Mouse (Mus musculus) mouse trophoblast stem cell (cell line): ENCODE results near the gene Rnf113a2.

Experiments
- in situ Hi-C, 2 experiments: fragments of 300-500 bp; cut with MseI, MboI; formaldehyde crosslinking; loops; 2 replicates in 1 of 2; 3 replicates in 1 of 2; pipeline ENCODE4 v1.15.1; 2025

Gene Rnf113a2

DNA sequence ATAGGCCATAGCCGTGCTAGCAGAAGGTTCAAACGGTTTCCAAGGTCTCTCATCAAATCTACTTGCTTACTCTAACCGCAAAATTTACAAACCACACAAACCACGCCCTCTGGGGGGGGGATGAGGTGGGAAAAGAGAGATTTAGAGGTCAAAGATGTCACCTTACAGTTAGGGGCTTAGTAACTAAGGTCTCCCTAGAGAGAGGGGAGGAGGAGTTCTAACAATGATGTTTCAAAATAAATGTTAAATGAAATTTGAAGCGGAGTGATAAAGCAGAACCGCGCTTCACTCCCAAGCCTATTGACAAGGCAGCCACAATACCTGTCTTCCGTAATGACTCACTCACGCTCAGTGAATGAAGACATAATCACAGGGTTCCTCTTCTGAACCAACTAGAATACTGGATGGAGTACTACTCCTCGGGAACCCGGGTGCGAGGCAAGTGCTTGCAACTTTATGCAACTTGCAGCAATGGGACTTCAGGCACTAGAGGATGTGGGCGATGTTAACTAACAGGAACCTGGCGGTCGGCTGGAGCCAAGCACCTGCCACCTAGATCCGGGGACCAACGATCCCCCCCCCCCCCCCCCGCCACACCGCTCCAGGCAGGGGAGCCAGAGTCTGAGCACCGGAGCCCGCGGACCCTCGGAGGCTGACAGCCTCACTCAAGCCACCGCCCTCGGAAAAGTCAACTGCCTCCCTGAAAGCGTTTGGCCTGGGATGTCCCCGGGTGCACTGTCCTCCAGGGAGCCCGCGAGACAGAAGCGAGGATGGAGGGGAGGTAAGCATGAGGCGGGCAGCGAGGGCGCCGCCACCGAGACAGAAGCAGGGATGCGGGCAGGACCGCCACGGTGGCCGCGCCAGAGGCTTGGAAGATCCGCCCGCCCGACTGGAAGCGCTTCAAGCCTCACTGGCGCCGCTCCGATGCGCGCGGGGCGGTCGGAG is 8.8 kb upstream of the Rnf113a2 start:
- in situ Hi-C loops: no loop called here

DNA sequence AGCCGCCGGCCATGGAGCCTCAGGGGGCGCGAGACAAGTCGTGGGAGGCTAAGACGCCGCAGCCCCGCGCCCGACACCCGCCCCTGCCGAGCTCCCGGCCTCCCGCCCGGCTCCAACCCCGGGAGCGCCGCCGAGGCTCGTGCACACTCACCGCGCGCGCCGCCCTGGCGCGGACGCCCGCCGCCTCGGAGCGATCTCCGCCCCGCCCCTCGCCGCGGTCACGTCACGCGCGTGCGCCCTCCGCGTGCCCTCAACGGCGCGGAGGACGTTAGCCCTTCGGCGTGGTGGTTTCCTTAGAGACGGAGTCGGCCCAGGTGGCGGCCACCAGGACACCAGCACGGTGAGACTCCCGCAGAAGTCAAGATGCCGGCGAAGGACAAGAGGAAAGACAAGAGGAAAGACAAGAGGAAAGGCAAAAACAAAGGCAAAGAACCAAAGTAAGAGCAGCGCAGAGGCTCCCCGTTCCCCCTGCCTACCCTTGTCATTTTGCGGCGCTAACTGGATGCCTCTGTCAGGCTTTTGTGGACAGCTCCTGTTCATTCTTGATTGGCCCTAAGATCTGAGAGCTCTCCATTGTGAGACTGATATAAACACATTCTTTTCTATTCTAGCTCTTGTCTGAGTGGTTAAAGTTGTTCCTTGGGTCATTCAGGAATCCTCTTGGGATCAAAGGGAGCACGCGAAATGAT is 8.0 kb upstream of the Rnf113a2 start, which contains the start of the genes Entpd5 and Bbof1:
Gene Entpd5, minus strand, starts transcription at position 211 of the 689 bp plus-strand sequence.
Gene Bbof1, plus strand, starts transcription at position 253 of the 689 bp plus-strand sequence.
- in situ Hi-C loops: no loop called here

DNA sequence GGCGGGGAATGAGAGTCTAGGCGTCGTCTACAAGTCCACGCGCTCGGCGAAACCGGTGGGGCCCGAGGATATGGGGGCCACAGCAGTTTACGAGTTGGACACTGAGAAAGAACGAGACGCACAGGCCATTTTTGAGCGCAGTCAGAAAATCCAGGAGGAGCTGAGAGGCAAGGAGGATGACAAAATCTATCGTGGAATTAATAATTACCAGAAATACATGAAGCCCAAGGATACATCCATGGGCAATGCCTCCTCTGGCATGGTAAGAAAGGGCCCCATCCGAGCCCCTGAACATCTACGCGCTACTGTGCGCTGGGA is 568 bp downstream of the Rnf113a2 start:
- in situ Hi-C loops: no loop called here

DNA sequence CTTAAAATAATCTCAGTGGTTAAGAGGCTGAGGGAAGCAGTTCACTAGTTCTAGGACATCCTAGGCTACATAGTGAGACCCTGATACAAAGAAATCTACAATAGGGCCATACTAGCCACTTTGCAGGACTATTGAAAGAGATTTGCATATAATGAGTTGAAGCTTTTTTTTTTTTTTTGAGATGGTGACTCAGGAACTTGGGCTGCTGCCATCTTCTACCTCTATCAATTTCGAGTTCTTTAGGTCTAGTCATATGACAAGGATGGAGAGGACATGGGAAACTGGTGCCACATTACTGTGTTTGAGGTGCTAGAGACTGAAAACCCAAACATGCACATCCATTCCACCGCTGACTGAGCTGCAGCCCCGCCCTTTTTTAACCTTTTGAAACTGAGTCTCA is 7.0 kb downstream of the Rnf113a2 start:
- in situ Hi-C loops: no loop called here

DNA sequence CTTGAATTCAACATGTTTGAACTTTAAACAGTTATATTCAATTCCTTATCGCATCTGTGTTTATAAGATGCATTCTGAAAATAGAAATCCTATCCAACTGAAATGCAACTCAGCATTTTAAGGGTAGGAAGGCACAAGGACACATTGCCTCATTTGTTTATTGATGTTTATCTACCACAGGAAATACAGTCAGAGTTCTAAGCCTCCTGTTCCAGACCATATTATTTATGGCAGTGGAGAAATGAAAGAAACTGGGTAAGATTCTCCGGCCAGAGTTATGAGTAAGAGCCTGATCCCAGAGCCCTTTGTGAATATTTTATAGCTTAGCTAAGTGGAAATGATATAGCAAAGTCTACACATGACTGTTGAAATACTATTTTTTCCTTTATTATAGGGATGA is 12.8 kb downstream of the Rnf113a2 start:
- in situ Hi-C loops: no loop called here

DNA sequence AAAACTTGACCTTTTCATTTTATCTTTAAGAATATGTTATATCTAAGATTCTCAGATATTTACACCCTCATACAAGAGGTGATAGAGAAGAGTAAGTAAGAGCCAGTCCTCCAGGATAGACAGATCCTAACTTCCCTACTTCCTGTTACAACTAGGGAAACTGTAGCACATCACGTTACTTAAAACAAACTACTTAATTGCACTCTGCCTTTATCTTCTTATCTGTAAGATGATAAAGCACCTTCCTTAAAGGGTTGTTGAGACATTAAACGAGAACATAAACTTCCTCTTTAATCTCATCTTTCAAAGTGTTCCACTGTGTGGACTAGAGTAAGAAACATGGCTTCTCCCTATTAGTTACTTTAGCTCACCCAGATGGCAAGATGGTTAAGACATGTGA is 21.7 kb downstream of the Rnf113a2 start:
- in situ Hi-C loops: no loop called here

DNA sequence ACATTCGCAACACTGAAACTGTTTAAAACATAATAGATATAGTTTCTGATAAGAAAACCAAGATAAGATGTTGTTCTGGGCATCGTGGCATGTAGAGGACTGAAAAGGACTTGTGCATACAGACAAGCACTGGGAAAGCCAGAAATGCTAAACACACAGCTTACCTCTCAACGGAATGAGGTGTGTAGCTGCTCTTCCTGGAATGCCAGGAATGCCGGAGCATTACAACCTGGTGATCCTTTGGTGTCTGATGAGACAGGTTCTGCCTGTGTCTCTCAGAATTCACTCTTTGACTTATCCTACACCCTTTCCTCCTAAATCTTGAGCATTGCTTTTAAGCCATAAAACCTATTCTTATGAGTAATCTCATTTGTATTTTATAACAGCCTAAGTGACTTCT is 25.5 kb downstream of the Rnf113a2 start:
- in situ Hi-C loops: no loop called here

DNA sequence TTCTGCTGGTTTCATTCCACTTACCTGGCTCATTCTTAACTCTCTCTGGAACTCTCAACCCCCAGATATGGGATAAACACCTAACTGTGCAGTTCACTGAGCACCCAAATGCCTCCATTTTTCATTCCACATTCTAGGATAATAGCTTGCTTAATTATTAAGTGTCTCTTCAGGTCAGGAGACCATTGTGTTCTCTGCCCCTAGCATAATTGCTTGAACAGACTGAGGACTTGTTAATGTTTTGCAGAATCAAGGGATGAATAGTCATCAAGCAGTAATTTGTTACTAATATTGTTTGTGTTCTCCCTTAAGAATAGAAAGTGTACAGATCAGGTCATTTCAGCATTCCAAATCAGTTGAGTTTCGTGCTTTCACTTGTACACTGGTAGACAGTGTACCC is 30.4 kb downstream of the Rnf113a2 start:
- in situ Hi-C loops: no loop called here

DNA sequence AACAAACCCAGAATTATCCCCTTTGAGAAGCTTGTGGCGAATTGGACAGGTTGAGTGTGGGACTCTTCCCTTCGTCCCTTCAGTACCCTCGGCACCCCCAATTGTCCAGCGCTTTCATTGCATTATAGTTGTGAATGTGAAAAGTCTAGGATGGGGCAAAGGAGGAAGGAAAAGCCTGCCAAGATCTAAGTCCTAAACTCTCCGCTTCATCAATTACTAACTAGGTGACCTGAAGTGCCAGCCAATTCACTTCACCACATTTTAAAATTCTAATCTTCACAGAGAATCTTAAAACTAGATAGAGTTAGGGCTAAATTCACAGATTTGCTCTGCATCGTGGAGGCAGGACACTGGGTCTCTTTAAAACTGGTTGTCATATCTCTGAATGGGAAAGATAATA is 31.2 kb downstream of the Rnf113a2 start:
- in situ Hi-C loops: no loop called here

DNA sequence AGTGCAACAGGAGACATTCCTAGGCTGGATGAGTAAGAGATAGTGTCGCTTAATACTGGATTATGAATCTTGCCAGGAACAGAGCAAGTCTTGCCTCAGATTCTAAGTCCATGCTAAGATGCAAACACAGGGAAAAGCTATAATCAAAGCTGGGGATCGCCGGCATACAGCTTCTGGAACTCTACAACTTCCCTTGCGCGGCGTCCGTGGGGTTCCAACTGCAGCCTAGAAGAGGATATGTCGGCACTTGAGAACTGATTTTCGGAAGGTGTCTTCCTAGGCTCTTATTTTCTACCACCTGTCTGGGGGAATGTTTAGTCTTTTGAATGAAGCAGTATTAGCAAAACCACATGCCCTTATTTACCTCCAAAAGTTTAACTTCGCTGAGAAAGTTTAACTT is 32.9 kb downstream of the Rnf113a2 start:
- in situ Hi-C loops: no loop called here

DNA sequence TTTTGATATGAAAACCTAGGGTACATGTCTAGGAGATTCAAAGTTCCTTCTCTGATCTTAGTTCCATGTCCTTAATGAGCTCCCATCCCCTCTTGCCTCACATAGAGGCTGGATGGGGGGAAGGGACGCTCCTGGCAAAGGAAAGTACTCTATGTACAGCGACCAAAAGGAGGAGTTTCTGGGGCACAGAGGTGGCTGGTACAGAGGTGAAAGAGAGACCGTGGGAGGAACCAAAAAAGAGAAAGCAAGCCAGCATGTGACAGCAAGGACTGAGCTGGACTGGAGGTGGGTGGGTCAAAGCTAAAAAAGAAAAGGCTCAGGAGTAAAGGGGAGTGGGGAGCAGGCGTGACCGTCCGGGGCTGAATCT is 33.3 kb downstream of the Rnf113a2 start:
- in situ Hi-C loops: no loop called here

DNA sequence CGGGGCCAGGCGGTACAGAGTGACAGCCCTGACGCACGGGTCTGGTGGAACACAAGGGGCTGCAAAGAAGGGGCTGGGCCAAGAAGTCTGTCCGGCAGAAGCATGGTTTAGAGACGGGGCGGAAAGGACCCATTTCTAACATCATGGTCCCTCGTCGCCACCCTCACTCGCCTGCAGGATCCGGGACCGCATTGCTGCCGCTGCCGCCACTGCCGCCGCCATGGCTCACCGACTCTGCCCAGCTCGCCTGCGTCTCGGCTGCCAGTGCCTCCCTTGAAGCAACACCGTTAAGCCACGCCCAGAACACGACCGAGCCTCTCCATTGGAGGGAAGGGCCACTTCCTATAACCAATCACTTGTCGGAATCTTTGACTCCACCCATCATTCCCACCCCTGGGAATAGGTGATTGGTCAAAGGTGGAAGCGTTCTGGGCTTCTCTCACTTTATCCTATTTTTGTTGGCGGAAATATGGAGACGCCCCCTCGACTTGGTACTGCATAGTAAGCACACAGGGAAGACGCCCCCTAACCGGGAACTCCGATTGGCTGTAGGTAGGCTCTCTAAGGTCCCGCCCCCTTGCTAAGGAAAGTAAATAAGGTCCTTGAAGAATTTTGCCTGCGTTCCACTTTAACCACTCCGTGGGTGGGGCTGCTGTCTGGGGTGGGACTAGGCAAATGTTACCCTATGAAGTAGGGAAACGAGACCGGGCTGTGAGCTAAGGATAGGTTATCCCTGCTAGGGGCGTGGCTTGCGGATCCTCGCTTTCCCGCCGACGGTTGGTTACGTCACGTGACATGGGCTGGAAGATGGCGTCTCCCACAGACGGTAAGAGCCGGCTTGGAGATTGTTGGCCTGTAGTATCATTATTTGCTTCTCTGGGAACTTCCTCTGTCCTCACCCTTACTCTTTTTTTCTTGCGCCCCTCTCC is 34.0 kb downstream of the Rnf113a2 start, which contains the start of the genes Aldh6a1 and Lin52:
Gene Aldh6a1, minus strand, starts transcription at position 287 of the 929 bp plus-strand sequence.
Gene Lin52, plus strand, starts transcription at position 705 of the 929 bp plus-strand sequence.
- in situ Hi-C loops: no loop called here

DNA sequence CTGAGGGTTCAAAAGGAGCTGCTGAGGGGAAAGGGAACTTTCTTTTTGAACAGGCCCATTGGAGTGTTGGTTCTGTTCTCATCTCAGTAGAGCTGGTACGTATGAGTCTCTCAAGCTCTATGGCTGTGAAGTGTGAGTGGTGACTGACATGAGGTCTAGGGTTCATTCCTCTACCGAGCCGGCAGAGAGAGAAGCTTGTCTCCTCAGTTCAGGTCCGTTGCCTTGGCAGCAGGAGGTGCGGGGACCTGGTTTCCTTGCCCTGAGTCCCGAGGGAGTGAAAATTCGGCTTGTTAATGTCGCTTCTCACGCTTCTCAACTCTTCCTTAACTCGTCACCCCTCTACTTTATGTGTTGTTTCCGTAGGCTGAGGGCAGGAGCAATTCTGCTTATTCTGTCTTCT is 34.8 kb downstream of the Rnf113a2 start:
- in situ Hi-C loops: no loop called here

DNA sequence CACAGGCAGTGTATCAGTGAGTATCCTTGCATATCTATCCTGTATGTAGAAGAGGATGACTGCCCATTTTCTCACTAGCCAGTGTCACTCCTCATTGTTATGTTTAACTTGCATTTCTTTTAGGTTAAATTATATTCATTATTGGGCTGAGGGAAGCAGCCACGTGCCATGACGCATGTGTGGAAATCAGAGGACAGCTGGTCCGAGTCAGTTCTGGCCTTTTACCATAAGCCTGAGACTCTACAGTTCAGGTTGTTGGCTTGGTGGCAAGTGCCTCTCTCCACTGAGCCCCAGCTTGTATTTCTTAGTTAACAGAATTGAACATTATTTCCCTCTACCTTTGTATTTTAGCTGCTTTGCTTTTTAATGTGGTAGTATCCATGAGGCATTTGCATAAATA is 39.9 kb downstream of the Rnf113a2 start:
- in situ Hi-C loops: no loop called here

DNA sequence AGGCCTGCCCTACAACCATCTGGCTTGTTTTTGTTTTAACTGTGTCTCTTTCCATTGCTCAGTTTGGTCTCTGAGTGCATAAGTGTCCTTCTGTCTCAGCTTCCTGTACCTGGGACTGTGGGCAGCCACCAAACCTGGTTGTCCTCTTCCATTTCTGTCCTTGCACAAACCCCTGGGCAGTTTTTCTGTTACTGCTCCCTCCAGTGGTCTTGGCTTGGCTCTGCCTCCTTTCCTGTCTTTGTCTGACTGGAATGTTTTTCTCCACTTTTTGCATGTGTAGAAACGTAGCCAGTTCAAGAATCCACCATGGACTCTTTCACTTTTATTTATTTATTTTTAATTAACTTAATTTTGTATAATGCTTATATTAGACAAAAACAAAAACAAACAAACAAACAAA is 42.8 kb downstream of the Rnf113a2 start:
- in situ Hi-C loops: no loop called here

DNA sequence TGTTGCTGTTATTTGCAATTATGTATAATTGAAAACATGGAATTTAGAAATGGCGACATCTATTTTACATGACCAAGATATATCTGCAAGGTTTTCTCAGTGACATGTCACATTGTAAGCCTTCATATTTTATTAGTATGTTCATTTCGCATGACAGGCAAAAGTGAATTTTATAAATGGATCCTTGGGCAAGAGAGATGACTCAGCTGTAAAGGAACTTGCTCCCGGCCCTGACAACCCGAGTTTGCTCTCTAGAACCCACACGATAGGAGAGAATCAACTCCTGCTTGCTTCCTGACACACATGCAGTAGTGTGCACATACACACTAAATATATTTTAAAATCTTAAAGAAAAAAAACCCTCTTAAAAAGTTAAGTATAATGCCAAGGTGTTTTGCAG is 44.4 kb downstream of the Rnf113a2 start:
- in situ Hi-C loops: no loop called here

DNA sequence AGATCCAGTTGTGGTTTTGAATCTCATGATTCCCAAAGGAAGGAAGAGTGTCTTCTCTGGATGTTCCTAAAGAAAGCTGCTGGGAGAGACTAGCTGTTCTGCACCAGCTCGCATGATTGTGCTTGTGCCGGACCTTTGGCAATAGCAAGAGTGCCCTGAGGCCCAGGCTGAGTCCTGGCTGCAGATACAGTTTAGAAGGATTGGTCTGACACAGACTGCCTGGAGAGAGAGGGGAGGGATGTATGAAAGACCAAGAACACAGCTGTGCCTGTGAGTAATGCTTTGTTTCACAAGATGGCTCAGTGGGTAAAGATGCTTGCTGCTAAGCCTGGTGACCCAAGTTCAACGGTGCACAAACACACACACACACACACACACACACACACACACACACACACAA is 45.9 kb downstream of the Rnf113a2 start:
- in situ Hi-C loops: no loop called here
